Mouse (Mus musculus) urinary bladder, adult 2 months (tissue): ENCODE results near the gene Bola2. TPM values are rescaled to one million over a fixed set of nuclear protein-coding genes. Genes with fewer than 3 reads are reported as not detected.
"Not testable (repeated sequence)": the region's sequence is repeated elsewhere in the genome, so short reads cannot be mapped to it uniquely, and the experiment has no call there.

ENCODE experiments used
- DNase-seq: peaks from one replicate; pipeline ENCODE4 v3.0.0; 2022; ENCODE audit warnings: low spot score
- polyA plus RNA-seq: library from polyadenylated mRNA; depleted of rRNA; stranded (reverse); fragments of >200 nt; gene quantifications from 2 replicates; pipeline ENCODE4 v1.2.3, GENCODE M21; 2012; rRNA removed

Bola2 gene
- 32.6 and 37.6 TPM in 2 replicates for polyA plus RNA-seq

DNA sequence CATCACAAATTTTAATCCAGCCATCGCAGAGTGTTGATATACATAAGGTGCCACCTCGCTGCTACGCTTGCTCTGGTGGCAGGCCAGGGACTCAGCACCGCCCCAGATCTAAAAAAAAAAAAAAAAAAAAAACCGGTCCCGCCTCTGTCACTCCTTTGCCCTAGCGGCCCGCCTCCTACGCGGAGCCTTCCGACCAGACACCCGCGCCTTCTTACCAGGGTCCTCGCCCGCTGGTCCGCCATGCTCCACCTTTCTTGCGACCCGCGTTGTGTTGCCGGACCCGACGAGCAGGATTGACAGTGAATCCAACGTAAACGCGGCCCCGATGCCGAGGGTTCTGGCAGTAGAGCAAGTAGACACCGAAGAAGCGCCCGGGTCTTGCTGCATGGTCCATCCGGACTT, at the start of gene Bola2:
Gene Bola2, plus strand, starts transcription at position 192 of the 402 bp plus-strand sequence.
- peak; percentile 60 for DNase-seq

GRCm38 (mm10) chr7:126645708-126646107, 49.5 kb upstream of the Bola2 start:
- DNase-seq, result no peak

GRCm38 (mm10) chr7:126648486-126648885, 46.7 kb upstream of the Bola2 start:
- no peak for DNase-seq

DNA sequence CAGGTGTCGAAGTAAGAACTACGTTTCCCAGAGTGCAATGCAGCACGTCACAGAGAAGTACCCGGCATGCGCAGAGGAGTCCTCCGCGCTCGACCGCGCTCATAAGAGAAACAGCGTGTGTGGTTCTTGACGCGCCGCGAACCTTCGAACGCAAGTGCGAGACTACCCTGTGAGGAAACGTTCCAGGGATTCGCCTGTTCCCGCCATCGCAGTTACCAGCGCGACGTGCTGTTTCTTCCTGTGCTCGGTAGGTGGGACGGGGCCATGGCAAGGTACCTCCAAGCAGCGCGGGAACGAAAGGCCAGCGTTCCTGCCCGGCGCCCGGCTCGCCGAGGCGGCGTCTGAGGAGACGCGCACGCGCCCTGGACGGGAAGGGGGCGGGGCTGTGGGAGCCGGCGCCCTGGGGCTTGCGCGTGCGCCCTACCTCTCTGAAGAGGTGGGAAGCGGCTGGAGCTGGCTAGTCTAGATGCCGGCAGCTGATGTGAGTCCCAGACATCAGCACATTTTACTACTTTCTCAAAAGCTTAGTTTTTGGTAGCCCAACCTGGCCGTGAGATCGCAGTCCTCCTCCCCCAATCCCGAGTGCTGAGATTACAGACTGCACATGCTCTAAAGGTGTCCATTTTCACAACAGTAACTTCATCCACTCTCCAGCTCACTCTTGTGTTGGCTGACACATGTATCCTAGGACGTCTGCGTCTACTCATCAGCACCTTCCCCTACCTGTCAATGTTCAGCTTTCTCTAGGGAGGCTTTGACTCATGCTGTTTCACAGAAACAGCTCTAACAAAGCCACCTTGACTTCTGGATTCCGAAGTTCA, 45.8 kb upstream of the Bola2 start, which contains the start of gene Sgf29:
Gene Sgf29, plus strand, starts transcription at position 79 of the 821 bp plus-strand sequence.
- peak; percentile 96 for DNase-seq

- no peak for DNase-seq
Measured at GRCm38 (mm10) chr7:126650852-126651251, 44.3 kb upstream of the Bola2 start.

DNA sequence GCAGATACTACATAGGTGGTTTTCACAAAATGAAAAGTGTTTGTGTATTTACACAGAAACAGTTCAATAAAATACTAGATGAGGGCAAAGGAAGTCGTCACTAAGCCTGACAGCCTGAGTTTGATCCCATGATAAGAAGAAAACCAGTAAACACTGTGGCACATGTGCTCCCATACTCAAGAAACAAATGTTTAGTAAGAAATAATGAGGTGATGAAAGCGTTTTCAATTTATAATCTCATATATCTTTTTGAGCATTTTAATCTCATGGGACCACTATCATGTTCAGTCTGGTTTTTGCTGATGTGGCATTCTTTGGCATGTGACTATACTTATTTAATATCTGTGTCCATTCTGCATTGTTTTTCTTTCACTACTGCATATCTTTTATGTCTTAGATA, 41.2 kb upstream of the Bola2 start:
- DNase-seq, result no peak

- DNase-seq, result no peak
Measured at GRCm38 (mm10) chr7:126655695-126656094, 39.5 kb upstream of the Bola2 start.

DNA sequence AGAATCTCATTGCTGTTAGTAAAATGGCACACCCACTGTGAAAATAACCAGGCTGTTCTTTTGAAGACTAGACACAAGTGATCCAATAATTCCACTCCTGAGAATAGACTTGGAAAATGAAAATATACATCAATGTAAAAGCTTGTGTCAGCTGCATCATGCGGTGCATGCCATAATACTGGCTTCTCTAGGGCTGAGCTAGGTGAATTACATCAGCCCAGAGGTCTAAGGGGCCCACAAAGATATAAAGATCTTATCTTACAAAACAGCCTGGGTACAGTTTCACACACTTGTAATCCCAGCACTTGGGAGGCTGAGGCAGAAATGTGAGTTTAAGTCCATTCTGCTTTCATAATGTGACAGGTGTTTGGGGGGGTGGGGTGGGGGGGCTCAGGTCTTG, 37.7 kb upstream of the Bola2 start:
- DNase-seq, result no peak

DNA sequence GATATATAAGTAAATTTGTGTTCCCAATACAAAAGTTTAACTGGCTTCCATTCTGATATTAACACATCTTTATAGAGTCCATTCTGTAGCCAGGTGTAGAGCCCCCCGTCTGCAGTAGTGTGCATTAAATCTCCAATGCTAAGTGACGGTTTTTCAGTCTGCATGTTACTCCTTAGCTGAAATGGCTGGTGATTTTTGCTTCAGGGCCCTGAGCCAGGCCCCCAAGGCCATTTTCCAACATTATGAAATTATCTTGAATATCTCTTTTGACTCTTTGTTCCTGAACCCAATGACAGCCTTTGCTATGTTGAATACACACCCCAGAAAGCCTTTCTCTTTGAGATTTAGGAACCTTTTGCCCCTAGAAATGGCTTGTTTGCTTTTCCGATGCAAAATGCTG, 35.4 kb upstream of the Bola2 start:
- DNase-seq, result no peak

DNA sequence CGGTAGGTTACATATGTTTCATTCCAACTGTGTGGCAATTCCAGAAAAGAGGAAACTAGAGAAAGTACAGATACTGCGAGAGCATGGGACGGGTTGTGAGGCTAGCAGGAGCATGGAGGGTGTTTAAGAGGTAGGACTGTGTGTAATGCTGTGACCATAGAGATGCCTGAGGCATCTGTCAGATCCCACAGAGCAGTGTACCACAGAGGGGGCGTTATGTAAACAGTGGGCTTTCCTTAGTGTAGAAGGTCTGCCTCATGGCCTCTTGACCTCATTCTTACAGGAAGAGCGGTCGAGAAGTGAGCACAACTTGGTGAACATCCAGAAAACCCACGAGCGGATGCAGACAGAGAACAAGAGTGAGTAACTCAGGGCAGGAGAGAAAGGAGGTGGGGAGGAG, 31.6 kb upstream of the Bola2 start:
- DNase-seq, result no peak

DNA sequence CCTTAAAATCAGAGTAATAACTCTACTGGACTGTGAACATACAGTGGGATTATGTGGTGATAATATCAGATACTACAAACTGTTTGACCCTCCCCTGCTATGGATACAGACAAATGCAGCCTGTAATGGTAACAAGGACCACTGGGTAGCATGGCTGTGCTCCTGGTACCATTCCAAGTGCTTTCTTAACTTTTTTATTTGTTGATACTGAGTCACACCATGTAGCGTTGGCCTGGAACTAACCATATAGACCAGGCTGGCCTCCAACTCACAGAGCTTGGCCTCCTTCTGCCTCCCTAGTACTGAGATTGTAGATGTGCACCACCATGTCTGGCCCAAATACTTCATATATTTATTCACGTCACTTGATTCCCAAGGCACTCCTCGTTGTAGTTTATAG, 29.9 kb upstream of the Bola2 start:
- no peak for DNase-seq

DNA sequence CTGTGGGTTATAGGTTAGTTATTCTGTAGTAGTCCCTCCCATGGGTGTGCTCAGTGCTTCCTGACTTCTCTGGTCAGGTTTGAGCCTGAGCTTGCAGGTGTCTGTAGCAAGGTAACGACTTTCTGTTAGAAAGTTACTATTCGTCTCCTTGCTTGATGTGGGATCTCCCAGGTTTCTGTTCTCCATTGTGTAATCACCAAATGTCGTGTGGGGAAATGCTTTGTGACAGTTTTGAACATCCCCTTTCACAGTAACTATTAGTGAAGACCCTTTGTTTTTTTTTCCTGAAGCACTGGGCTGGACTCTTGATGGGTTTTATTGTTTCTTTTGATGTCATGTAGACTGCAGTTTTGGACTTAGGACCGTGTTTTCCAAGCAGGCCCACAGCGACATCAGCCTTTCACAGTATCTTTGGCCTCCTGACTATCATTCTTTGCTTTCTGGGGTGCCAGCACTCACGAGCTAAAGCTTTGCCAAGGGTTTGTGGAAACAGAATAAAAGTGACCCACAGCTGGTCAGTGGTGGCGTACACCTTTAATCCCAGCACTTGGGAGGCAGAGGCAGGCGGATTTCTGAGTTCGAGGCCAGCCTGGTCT, 27.6 kb upstream of the Bola2 start:
- no peak for DNase-seq

GRCm38 (mm10) chr7:126668452-126668851, 26.7 kb upstream of the Bola2 start:
- DNase-seq, result no peak

- DNase-seq, result no peak
Measured at GRCm38 (mm10) chr7:126670152-126670551, 25.0 kb upstream of the Bola2 start.

DNA sequence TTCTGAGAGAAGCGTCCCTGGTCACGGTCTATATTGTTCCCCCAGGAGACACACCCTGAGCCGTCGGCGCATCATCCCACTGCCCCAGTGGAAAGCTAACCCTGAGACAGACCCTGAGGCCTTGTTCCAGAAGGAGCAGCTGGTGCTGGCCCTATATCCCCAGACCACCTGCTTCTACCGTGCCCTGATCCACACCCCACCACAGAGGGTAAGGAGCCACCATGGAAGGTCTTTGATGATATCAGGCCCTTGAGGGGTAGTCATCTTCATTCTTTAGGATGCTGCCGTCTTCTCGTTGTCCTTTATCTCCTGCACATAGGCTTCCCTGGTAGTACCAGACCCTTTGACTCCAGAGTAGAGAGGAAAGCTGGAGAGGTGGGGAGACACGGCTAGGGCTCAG, 23.1 kb upstream of the Bola2 start:
- DNase-seq, result no peak

DNA sequence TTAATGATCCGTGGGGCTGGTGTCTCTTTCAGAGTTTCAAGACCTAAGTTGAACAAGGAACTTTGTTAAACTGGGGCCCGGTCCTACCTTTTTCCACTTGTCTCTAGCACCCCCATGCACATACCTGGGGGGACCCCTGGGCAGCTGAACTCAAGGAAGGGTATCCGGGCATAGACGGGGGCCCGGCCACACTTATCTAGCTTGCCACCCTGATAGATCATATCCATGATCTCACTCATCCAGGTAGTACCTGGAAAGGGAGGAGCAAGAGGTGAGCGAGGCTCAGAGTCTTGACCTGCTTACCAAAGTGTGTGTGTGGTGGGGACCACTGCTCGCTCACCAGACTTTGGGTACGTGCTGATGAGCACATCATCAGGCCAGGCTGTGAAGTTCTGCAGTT, 20.1 kb upstream of the Bola2 start:
- DNase-seq, result no peak

DNA sequence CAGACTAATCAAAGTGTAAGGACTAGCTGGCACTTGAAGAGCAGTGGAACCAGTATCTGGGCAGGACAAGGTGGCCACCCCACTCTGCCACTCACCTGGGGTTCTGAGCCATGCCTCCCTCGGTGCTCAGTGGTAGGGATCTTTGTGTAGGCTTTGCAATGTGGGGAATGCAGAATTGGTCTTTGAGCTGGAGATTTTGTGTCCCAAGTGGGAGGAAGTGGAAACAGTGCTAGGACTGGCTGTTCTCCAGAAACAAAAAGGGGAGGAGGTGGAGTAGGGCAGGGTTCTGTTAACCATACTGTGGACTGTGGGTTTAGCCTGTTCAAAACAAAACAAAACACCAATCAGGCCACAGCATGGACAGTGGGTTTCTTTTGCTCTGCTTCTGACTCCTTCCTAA, 19.0 kb upstream of the Bola2 start, which contains the start of gene Sult1a1:
Gene Sult1a1, minus strand, starts transcription at position 226 of the 400 bp plus-strand sequence.
- no peak for DNase-seq

GRCm38 (mm10) chr7:126676631-126677220, 18.5 kb upstream of the Bola2 start:
- DNase-seq, result no peak

- no peak for DNase-seq
Measured at GRCm38 (mm10) chr7:126678545-126679341, 16.5 kb upstream of the Bola2 start.

GRCm38 (mm10) chr7:126679683-126680082, 15.5 kb upstream of the Bola2 start:
- DNase-seq, result no peak

DNA sequence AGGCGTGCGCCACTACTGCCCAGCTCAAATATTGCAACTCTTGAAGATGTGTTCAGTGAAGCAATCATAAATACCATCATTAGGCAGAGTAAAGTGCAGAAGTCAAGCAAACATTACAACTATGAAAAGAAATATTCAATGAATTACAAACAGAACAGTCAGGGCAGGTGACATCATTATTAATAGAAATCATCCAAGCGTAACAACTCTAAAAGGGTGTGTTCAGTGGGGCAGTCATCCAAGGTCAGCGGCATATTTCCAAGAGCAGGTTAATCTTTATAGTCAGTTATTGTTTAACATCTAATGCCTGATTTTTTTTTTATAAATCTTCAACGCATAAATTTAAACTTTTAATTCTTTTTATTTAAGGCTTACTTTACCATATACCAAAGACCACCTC, 14.0 kb upstream of the Bola2 start:
- no peak for DNase-seq

DNA sequence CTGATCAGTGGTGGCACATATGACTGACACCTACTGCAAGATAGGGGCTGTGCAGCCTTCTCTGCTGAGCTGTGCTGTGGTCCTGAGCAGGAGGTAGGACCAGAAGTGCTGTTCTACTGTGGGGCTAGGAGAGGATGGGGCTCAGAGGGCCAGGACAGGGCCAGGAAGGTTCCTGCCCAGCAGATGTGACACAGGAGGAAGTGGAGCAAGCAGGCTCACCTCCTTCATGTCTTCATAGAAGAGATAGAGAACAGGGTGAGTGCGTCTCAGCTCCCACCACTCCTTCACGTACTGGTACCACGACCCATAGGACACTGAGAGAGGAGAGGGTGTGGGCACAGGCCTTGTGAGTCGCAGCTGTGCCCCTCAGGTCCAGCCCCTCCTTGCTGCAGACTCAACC, 7.0 kb upstream of the Bola2 start:
- not testable (repeated sequence) for DNase-seq
